Mouse (Mus musculus): ENCODE results near the gene Trappc12. TPM values are rescaled to one million over a fixed set of nuclear protein-coding genes. Genes with fewer than 3 reads are reported as not detected.

Gene Trappc12
- polyA plus RNA-seq, 1 experiment from 2014 or later = 45.8 TPM

DNA sequence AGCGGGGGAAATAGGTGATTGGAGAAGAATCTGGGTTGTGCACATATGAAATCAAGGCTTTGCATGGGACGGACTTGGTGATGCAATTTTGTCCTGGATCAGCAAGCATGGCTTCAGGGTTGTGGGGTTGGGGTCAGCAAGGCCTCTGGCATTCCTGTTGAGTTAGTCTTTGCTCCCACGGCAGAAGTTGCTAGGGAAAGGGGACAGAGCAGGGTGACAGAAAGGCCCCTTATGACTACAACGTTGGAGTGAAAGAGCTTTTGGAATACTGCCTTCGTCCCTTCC is 74.4 kb downstream of the Trappc12 start:
- Histone ChIP-seq H3K27ac (replicated peaks) (peak overlapping the region; percentile 91), H3K9ac (replicated peaks) (peak overlapping the region; percentile 69), H3K4me3 (peak overlapping the region; percentile 55), H3K4me1 (peaks cover 10% of the 10 kb centered on the region), H3K4me2 (replicated peaks) (peak overlapping the region; percentile 59), H3K27me3 (no peaks in the 10 kb centered on the region), H3K36me3 (peaks cover 6% of the 10 kb centered on the region; the same call in 1 of the 2 replicates), H3K9me3 (no peaks in the 10 kb centered on the region)
- ATAC-seq (ENCODE audit: low FRiP score, low read depth) = no peak
- WGBS = 65% methylated on average over 5 of the region's 5 CpGs

DNA sequence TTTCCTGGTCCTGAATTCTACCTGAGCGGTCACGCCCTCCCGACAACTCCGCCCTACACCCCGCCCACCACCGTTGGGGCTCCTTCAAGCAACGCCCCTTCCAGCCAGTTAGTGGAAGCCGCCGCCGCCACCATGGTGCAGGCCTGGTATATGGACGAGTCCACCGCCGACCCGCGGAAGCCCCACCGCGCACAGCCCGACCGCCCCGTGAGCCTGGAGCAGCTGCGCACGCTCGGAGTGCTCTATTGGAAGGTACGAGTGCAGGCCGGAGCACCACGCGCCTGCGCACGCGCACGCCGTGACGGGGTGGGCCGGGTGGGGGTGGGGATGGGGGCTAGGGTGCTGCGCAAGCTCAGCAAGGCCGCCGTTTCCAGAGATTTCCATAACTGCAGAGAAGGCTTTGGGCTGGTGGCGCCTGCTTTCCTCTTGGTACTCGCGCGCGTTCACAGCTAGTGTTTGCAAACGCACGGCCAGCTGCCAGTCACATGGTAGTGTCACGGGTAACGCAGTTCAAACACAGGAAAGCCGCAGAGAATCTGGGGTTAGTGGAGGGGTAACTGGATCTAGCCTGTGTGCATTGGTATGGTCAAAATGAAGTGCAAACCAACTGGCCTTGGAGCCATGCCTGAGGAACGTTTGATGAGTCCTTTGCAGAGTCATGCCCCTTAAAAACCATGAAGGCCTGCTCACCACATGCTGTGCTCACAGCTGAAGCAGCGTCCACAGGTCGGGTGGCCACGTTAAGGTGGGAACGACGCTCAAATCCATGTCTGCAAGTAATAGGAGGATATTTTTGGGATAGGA is 74.9 kb downstream of the Trappc12 start, which contains the start of gene Adi1:
Gene Adi1, plus strand, starts transcription at position 111 of the 804 bp plus-strand sequence.
- peak within 1 kb of the TSS; percentile 91 for H3K27ac ChIP-seq (replicated peaks)
- H3K9ac ChIP-seq (replicated peaks) = peak within 1 kb of the TSS; percentile 69
- 3% methylated on average over 49 of the region's 53 CpGs for WGBS
- ATAC-seq (ENCODE audit: low FRiP score, low read depth) = peak; percentile 99
- no peaks in the 10 kb centered on the region for H3K27me3 ChIP-seq
- H3K4me1 ChIP-seq = peaks cover 10% of the 10 kb centered on the region
- peak within 1 kb of the TSS; percentile 59 for H3K4me2 ChIP-seq (replicated peaks)
- no peaks in the 10 kb centered on the region for H3K9me3 ChIP-seq
- H3K36me3 ChIP-seq = peaks cover 6% of the 10 kb centered on the region; the same call in 1 of the 2 replicates
- H3K4me3 ChIP-seq = peak within 1 kb of the TSS; percentile 55

GRCm38 (mm10) chr12:28674038-28674720 is 76.1 kb downstream of the Trappc12 start:
- Histone ChIP-seq H3K27me3 (no peaks in the 10 kb centered on the region), H3K36me3 (peaks cover 6% of the 10 kb centered on the region; the same call in 1 of the 2 replicates), H3K4me1 (peaks cover 10% of the 10 kb centered on the region), H3K4me2 (replicated peaks) (no peak overlapping the region), H3K9ac (replicated peaks) (no peak overlapping the region), H3K4me3 (no peak overlapping the region), H3K27ac (replicated peaks) (no peak overlapping the region), H3K9me3 (no peaks in the 10 kb centered on the region)
- 88% methylated on average over 10 of the region's 10 CpGs for WGBS
- no peak for ATAC-seq (ENCODE audit: low FRiP score, low read depth)

- H3K27ac ChIP-seq (replicated peaks) = no peak overlapping the region
- no peak for ATAC-seq (ENCODE audit: low FRiP score, low read depth)
- H3K4me3 ChIP-seq = no peak overlapping the region
- H3K27me3 ChIP-seq = no peaks in the 10 kb centered on the region
- H3K36me3 ChIP-seq = no peaks in the 10 kb centered on the region; the same call in 1 of the 2 replicates
- H3K9me3 ChIP-seq = no peaks in the 10 kb centered on the region
- H3K4me2 ChIP-seq (replicated peaks) = no peak overlapping the region
- no peaks in the 10 kb centered on the region; the same call in 1 of the 2 replicates for H3K4me1 ChIP-seq
- 58% methylated on average over 8 of the region's 8 CpGs for WGBS
- no peak overlapping the region for H3K9ac ChIP-seq (replicated peaks)
Measured at GRCm38 (mm10) chr12:28667287-28667686, 83.0 kb downstream of the Trappc12 start.

DNA sequence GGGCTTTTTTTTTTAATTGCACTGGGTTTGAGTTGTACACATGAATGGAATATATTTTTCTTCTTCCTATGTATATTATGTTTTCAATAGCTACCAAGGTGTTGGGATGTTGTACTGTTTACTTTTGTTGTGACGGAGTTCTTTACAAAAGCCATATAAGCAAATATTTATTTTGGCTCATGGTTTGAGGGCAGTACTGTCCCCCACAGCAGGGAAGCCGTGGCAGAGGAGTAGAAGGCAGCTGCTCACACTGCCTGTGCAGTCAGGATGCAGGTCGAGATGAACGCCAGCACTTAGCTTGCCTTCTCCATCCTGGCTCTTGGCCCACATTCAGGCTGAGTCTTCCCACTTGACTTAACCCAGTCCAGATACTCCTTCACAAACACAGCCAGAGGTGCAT is 83.5 kb downstream of the Trappc12 start:
- H3K4me1 ChIP-seq = no peaks in the 10 kb centered on the region; the same call in 1 of the 2 replicates
- no peak overlapping the region for H3K9ac ChIP-seq (replicated peaks)
- H3K27me3 ChIP-seq = no peaks in the 10 kb centered on the region
- H3K4me3 ChIP-seq = no peak overlapping the region
- no peak for ATAC-seq (ENCODE audit: low FRiP score, low read depth)
- H3K9me3 ChIP-seq = no peaks in the 10 kb centered on the region
- H3K27ac ChIP-seq (replicated peaks) = no peak overlapping the region
- H3K36me3 ChIP-seq = no peaks in the 10 kb centered on the region; the same call in 1 of the 2 replicates
- whole genome bisulfite sequencing = 81% methylated on average over 4 of the region's 4 CpGs
- H3K4me2 ChIP-seq (replicated peaks) = no peak overlapping the region

DNA sequence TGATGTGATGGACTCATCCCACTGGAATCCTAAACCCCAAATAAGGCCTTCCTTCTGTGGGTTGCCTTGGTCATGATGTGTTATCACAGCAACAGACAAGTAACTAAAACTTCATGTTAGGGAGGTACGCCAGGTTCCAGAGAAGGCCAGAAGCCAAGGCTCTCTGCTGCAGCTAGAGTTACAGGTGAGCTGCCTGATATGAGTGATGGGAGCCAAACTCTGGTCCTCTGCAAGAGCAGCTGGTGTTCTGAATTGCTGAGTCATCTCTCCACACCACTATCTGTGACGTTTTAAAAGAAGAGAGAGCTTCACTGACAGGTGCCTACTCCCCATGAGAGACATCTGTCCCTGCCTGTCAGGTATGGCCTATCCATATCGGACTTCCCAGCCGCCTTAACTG is 87.6 kb downstream of the Trappc12 start:
- Histone ChIP-seq H3K9ac (replicated peaks) (no peak overlapping the region), H3K4me1 (no peaks in the 10 kb centered on the region; the same call in 1 of the 2 replicates), H3K4me2 (replicated peaks) (no peak overlapping the region), H3K4me3 (no peak overlapping the region), H3K27ac (replicated peaks) (no peak overlapping the region), H3K9me3 (no peaks in the 10 kb centered on the region), H3K36me3 (peaks cover 32% of the 10 kb centered on the region), H3K27me3 (no peaks in the 10 kb centered on the region)
- 93% methylated on average over 4 of the region's 4 CpGs for WGBS
- ATAC-seq (ENCODE audit: low FRiP score, low read depth) = no peak

GRCm38 (mm10) chr12:28649141-28650110 is 100.8 kb downstream of the Trappc12 start, which contains the start of gene Rnaseh1:
TSS of gene Rnaseh1 (plus strand) at chr12:28649602.
- Histone ChIP-seq H3K36me3 (peaks cover 13% of the 10 kb centered on the region), H3K4me3 (peak within 1 kb of the TSS; percentile 89), H3K27me3 (no peaks in the 10 kb centered on the region), H3K4me1 (peaks cover 8% of the 10 kb centered on the region), H3K9me3 (no peaks in the 10 kb centered on the region), H3K9ac (replicated peaks) (peak within 1 kb of the TSS; percentile 78), H3K4me2 (replicated peaks) (peak within 1 kb of the TSS; percentile 69), H3K27ac (replicated peaks) (peak within 1 kb of the TSS; percentile 73)
- peak; percentile 96 for ATAC-seq (ENCODE audit: low FRiP score, low read depth)
- 2% methylated on average over 52 of the region's 52 CpGs for WGBS

Small RNA genes lying within 50 kb of the gene (microRNA-seq; reads per million reads assigned to microRNA genes)
- not detected for gene Mir6937

Other genes with a start within 250 kb of the Trappc12 start
- gene Dcdc2c, start 198.1 kb downstream of the Trappc12 start, polyA plus RNA-seq (2016; fragmentation: Nextera tagmentation; extraction: Ambion mirVana) = 0.20 TPM in 1 of 2 replicates, not detected in the other
- gene Allc, start 167.9 kb downstream of the Trappc12 start, polyA plus RNA-seq (2016; fragmentation: Nextera tagmentation; extraction: Ambion mirVana) = not detected in 2 replicates
- gene Colec11, start 127.1 kb downstream of the Trappc12 start, polyA plus RNA-seq (2016; fragmentation: Nextera tagmentation; extraction: Ambion mirVana) = 0.17 TPM in 1 of 2 replicates, not detected in the other
- gene Rps7, start 114.5 kb downstream of the Trappc12 start, polyA plus RNA-seq (2016; fragmentation: Nextera tagmentation; extraction: Ambion mirVana) = 607 and 611 TPM in 2 replicates
- 29.4 and 31.1 TPM in 2 replicates for gene Rnaseh1, start 100.9 kb downstream of the Trappc12 start, polyA plus RNA-seq (2016; fragmentation: Nextera tagmentation; extraction: Ambion mirVana)
- gene Adi1, start 75.2 kb downstream of the Trappc12 start, polyA plus RNA-seq (2016; fragmentation: Nextera tagmentation; extraction: Ambion mirVana) = 36.5 and 37.8 TPM in 2 replicates
- gene Eipr1, start 1.3 kb upstream of the Trappc12 start, polyA plus RNA-seq (2016; fragmentation: Nextera tagmentation; extraction: Ambion mirVana) = 53.6 and 55.0 TPM in 2 replicates

Measured in midbrain, embryonic 12.5 days (tissue).